Mouse (Mus musculus): ENCODE results near the gene Zmiz1. TPM values are rescaled to one million over a fixed set of nuclear protein-coding genes. Genes with fewer than 3 reads are reported as not detected.

Gene Zmiz1
- polyA plus RNA-seq, 1 experiment from 2014 or later = 12.4 TPM

DNA sequence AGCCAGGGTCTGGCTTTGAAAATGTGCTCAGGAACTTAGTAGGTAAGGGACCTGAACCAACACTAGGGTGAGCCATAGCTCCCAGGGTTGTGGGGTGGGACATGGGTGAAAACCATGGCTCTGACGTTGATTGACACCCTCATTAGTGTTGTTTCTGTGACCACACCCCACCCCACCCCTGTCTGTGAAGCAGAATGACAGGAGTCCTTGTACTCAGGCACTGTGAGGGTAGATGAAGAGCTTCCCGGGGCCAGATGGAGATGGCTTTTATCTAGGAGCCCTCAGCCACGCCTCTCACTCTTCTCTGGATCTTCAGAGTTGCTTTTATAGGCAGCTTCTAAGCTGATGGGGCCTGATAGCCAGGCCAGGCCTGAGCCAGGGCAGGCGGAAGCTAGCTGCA lies 63.4 kb downstream of the Zmiz1 start:
- H3K4me3 ChIP-seq (ENCODE audit: low read depth, low read length) = no peak overlapping the region
- TF ChIP-seq CTCF (IDR thresholded peaks at IDR 0.05; ENCODE audit: low read depth) = peak; percentile 30; the same call in 1 of the 2 replicates
- WGBS = 26% methylated on average over 4 of the region's 4 CpGs
- H3K4me1 ChIP-seq (replicated peaks; ENCODE audit: control insufficient read depth, insufficient read depth, low read length) = peaks cover 19% of the 10 kb centered on the region
- no peaks in the 10 kb centered on the region for H3K9me3 ChIP-seq (ENCODE audit: control insufficient read depth)
- no peak overlapping the region for H3K27ac ChIP-seq (ENCODE audit: low read depth, low read length)
- no peak overlapping the region for H3K4me2 ChIP-seq (replicated peaks; ENCODE audit: low read depth)
- peaks cover 4% of the 10 kb centered on the region; the same call in 1 of the 2 replicates for H3K36me3 ChIP-seq (ENCODE audit: control insufficient read depth, insufficient read depth)
- no peaks in the 10 kb centered on the region for H3K27me3 ChIP-seq (replicated peaks; ENCODE audit: control insufficient read depth, insufficient read depth, low read length)
- no peak overlapping the region for H3K9ac ChIP-seq (ENCODE audit: low read depth, low read length)
- ATAC-seq = no peak

DNA sequence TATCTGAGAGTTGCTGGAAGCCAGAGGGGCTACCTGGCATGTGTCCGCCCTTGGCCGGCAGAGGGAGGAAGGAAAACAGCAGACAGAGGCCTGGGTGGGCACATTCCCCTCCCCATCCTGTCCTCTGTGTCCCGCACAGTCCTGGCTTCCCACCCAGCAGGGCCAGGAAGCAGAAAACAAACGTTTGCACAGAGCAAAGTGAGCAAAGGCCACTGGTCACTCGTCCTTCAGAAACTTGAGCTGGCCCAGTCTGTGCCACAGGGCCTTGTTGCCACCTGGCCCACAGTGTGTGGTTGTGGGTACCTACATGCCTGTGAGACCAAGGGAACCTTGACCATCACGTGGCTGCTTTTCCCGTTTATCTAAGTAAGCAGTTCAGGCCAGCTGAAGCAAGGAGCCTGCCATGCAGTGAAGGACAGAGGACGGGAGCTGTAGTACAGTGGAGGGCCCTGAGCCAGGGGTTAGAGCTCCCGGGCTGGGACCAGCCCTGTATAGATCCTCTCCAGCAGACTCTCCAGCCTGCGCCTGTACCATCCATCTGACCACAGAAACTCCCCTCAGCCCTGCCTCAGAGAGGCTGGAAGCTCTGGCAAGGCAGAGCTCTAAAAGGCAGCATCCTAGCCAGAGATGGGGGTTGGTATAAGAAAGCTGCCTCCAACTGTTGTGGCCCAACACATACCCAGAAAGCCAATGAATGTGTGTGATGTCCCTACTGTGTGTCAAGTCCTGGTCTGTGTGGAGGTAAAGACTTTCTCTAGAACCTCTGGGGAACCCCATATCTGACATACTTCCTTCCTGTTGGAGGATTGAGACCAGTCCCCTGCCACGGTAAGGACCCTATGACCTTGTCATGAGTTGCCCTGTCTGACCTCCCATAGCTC lies 64.5 kb downstream of the Zmiz1 start:
- Histone ChIP-seq H3K9me3 (ENCODE audit: control insufficient read depth) (no peaks in the 10 kb centered on the region), H3K27ac (ENCODE audit: low read depth, low read length) (peak overlapping the region; percentile 43), H3K4me2 (replicated peaks; ENCODE audit: low read depth) (no peak overlapping the region), H3K27me3 (replicated peaks; ENCODE audit: control insufficient read depth, insufficient read depth, low read length) (no peaks in the 10 kb centered on the region), H3K36me3 (ENCODE audit: control insufficient read depth, insufficient read depth) (peaks cover 4% of the 10 kb centered on the region; the same call in 1 of the 2 replicates), H3K9ac (ENCODE audit: low read depth, low read length) (0 out of 2 replicates have a peak overlapping the region, but pooled peaks have one; percentile 7), H3K4me1 (replicated peaks; ENCODE audit: control insufficient read depth, insufficient read depth, low read length) (peaks cover 14% of the 10 kb centered on the region), H3K4me3 (ENCODE audit: low read depth, low read length) (no peak overlapping the region)
- peak; percentile 21; the same call in 1 of the 2 replicates for TF ChIP-seq CTCF (IDR thresholded peaks at IDR 0.05; ENCODE audit: low read depth)
- ATAC-seq = no peak
- WGBS = 47% methylated on average over 11 of the region's 11 CpGs

DNA sequence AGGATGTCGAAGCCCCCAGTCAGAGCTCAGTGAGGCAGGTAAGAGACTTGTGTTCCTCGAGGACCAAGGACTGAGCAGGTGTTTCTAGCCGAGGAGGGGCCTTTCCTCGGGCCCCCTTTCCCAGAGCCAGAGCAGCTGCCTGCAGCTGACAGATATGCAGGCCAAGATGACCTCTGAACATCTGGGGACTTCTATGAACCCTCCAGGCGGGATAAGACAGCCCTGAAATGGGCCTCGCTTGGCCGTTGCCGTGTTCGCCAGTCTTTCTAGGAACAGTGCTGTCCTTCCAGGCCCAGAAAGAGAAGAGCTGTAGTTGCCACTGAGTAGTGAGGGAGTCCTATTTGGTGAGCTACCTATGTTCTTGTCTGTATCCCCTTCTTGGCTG lies 65.1 kb downstream of the Zmiz1 start:
- 61% methylated on average over 9 of the region's 9 CpGs for WGBS
- no peak overlapping the region for H3K4me3 ChIP-seq (ENCODE audit: low read depth, low read length)
- no peak for ATAC-seq
- H3K27ac ChIP-seq (ENCODE audit: low read depth, low read length) = no peak overlapping the region; the same call in 1 of the 2 replicates
- H3K4me1 ChIP-seq (replicated peaks; ENCODE audit: control insufficient read depth, insufficient read depth, low read length) = peaks cover 14% of the 10 kb centered on the region
- H3K9me3 ChIP-seq (ENCODE audit: control insufficient read depth) = no peaks in the 10 kb centered on the region
- no peak overlapping the region for H3K4me2 ChIP-seq (replicated peaks; ENCODE audit: low read depth)
- peaks cover 8% of the 10 kb centered on the region; the same call in 1 of the 2 replicates for H3K36me3 ChIP-seq (ENCODE audit: control insufficient read depth, insufficient read depth)
- TF ChIP-seq CTCF (IDR thresholded peaks at IDR 0.05; ENCODE audit: low read depth) = no peak
- H3K27me3 ChIP-seq (replicated peaks; ENCODE audit: control insufficient read depth, insufficient read depth, low read length) = no peaks in the 10 kb centered on the region
- H3K9ac ChIP-seq (ENCODE audit: low read depth, low read length) = 0 out of 2 replicates have a peak overlapping the region, but pooled peaks have one; percentile 7

- Histone ChIP-seq H3K9me3 (ENCODE audit: control insufficient read depth) (no peaks in the 10 kb centered on the region), H3K27ac (ENCODE audit: low read depth, low read length) (no peak overlapping the region), H3K27me3 (replicated peaks; ENCODE audit: control insufficient read depth, insufficient read depth, low read length) (no peaks in the 10 kb centered on the region), H3K4me1 (replicated peaks; ENCODE audit: control insufficient read depth, insufficient read depth, low read length) (peaks cover 14% of the 10 kb centered on the region), H3K36me3 (ENCODE audit: control insufficient read depth, insufficient read depth) (peaks cover 8% of the 10 kb centered on the region; the same call in 1 of the 2 replicates), H3K4me2 (replicated peaks; ENCODE audit: low read depth) (no peak overlapping the region), H3K9ac (ENCODE audit: low read depth, low read length) (no peak overlapping the region), H3K4me3 (ENCODE audit: low read depth, low read length) (no peak overlapping the region)
- no peak for ATAC-seq
- TF ChIP-seq CTCF (IDR thresholded peaks at IDR 0.05; ENCODE audit: low read depth) = no peak
- WGBS = 83% methylated on average over 4 of the region's 4 CpGs
Measured at GRCm38 (mm10) chr14:25524884-25525283, 65.9 kb downstream of the Zmiz1 start.

- Histone ChIP-seq H3K4me1 (replicated peaks; ENCODE audit: control insufficient read depth, insufficient read depth, low read length) (peaks cover 14% of the 10 kb centered on the region), H3K27me3 (replicated peaks; ENCODE audit: control insufficient read depth, insufficient read depth, low read length) (no peaks in the 10 kb centered on the region), H3K27ac (ENCODE audit: low read depth, low read length) (no peak overlapping the region), H3K4me3 (ENCODE audit: low read depth, low read length) (no peak overlapping the region), H3K9me3 (ENCODE audit: control insufficient read depth) (no peaks in the 10 kb centered on the region), H3K9ac (ENCODE audit: low read depth, low read length) (no peak overlapping the region), H3K4me2 (replicated peaks; ENCODE audit: low read depth) (no peak overlapping the region), H3K36me3 (ENCODE audit: control insufficient read depth, insufficient read depth) (peaks cover 8% of the 10 kb centered on the region; the same call in 1 of the 2 replicates)
- 81% methylated on average over 8 of the region's 8 CpGs for WGBS
- no peak for ATAC-seq
- TF ChIP-seq CTCF (IDR thresholded peaks at IDR 0.05; ENCODE audit: low read depth) = no peak
Measured at GRCm38 (mm10) chr14:25525729-25526128, 66.7 kb downstream of the Zmiz1 start.

DNA sequence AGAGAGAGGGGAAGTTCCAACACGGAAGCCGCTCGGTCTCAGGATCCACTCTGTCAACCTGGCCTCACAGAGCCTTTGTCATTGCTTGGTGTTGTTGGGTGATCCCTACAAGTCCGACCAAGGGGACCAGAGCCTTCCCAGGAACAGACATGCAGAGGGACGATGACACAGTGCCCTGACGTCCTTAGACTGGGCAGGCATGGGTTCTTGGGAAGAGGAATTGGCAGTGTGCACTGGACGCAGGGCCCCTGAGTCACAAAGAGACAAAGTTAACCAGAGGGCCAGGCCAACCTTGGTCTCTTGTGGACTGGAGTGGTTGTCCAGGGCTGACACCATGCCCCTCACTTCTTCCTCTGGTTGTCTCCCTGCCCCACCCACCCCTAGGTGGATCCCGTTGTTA lies 67.9 kb downstream of the Zmiz1 start:
- H3K27ac ChIP-seq (ENCODE audit: low read depth, low read length) = no peak overlapping the region
- no peaks in the 10 kb centered on the region for H3K27me3 ChIP-seq (replicated peaks; ENCODE audit: control insufficient read depth, insufficient read depth, low read length)
- no peak for TF ChIP-seq CTCF (IDR thresholded peaks at IDR 0.05; ENCODE audit: low read depth)

More for the DNA sequence above, 67.9 kb downstream of the Zmiz1 start:
- Histone ChIP-seq H3K4me3 (ENCODE audit: low read depth, low read length) (no peak overlapping the region), H3K9ac (ENCODE audit: low read depth, low read length) (no peak overlapping the region), H3K4me2 (replicated peaks; ENCODE audit: low read depth) (no peak overlapping the region), H3K4me1 (replicated peaks; ENCODE audit: control insufficient read depth, insufficient read depth, low read length) (peaks cover 14% of the 10 kb centered on the region), H3K36me3 (ENCODE audit: control insufficient read depth, insufficient read depth) (peaks cover 8% of the 10 kb centered on the region; the same call in 1 of the 2 replicates), H3K9me3 (ENCODE audit: control insufficient read depth) (no peaks in the 10 kb centered on the region)
- ATAC-seq = no peak
- WGBS = 81% methylated on average over 8 of the region's 8 CpGs

All from intestine, postnatal 0 days (tissue).